Mouse (Mus musculus): ENCODE results near the gene Cfap221. TPM values are rescaled to one million over a fixed set of nuclear protein-coding genes. Genes with fewer than 3 reads are reported as not detected.
A peak's percentile ranks its signal among the peaks of the same experiment; 100 is the strongest.

Cfap221 gene
- total and polyA plus RNA-seq, 3 experiments: not detected

DNA sequence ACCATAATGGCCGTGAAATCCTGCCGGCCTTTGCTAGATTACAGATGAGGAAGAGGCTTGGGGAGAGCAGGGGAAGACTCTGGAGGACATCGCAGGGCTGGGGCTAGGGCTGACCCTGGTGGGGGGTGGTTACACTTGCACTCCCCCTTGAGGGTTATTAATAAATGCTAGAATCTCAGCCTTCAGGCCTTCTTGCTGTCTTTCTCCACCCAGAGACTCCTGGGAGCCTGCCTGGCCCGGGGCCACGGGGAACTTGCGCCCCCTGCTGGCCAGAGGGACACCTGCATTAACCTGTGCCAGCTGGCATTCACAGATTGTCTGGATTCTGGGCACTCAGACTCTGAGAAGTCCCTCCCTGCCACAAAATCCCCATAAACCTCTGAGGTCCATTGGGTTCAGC, 102.1 kb downstream of the Cfap221 start (continued):
- TF ChIP-seq BHLHE40 (IDR thresholded peaks at IDR 0.05; ENCODE audit: low read depth, low read length): no peak
- TF ChIP-seq HCFC1 (IDR thresholded peaks at IDR 0.05; ENCODE audit: low read depth, low read length): no peak
- peak; percentile 72 for TF ChIP-seq ZC3H11A (IDR thresholded peaks at IDR 0.05; ENCODE audit: low read depth, low read length)
- no peak for TF ChIP-seq MEF2A (IDR thresholded peaks at IDR 0.05; ENCODE audit: borderline replicate concordance, low read depth, low read length)
- TF ChIP-seq NRF1 (IDR thresholded peaks at IDR 0.05; ENCODE audit: low read depth, low read length): no peak
- no peak for TF ChIP-seq POLR2AphosphoS2 (IDR thresholded peaks at IDR 0.05; ENCODE audit: low read depth, low read length)
- no peak for TF ChIP-seq UBTF (IDR thresholded peaks at IDR 0.05; ENCODE audit: low read depth, low read length)
- TF ChIP-seq TCF12 (IDR thresholded peaks at IDR 0.05; ENCODE audit: low read depth, low read length): no peak
- no peak for TF ChIP-seq MAFK (IDR thresholded peaks at IDR 0.05; ENCODE audit: insufficient replicate concordance, low read length)
- TF ChIP-seq KAT2A (IDR thresholded peaks at IDR 0.05; ENCODE audit: insufficient replicate concordance, low read length): no peak

- Histone ChIP-seq H3K79me2 (replicated peaks; ENCODE audit: control insufficient read depth, extremely low read depth, insufficient read depth, poor library complexity, severe bottlenecking) (no peaks in the 10 kb centered on the region), H3K27me3 (replicated peaks) (no peaks in the 10 kb centered on the region), H3K4me1 (ENCODE audit: control insufficient read depth in 1 of 2, insufficient read depth in 2 of 2) (peaks cover 0 to 21% of the 10 kb centered on the region in 2 experiments; a peak in 2 of 4 replicates), H3K36me3 (replicated peaks in 1 of 2; ENCODE audit: control insufficient read depth in 1 of 2, insufficient read depth in 1 of 2, low read length in 1 of 2) (no peaks in the 10 kb centered on the region), H3K4me3 (replicated peaks in 1 of 3; ENCODE audit: low read depth in 2 of 3, low read length in 2 of 3, poor library complexity in 1 of 3) (no peak overlapping the region), H3K4me2 (ENCODE audit: insufficient read depth, low read depth, poor library complexity, severe bottlenecking) (no peak overlapping the region), H3K27ac (ENCODE audit: insufficient read depth, low read depth) (no peak overlapping the region), H3K9me3 (replicated peaks; ENCODE audit: low read length) (no peaks in the 10 kb centered on the region), H3K9ac (ENCODE audit: insufficient read depth, low read depth) (no peak overlapping the region)
- dilution Hi-C loops (cut with MboI; ENCODE audit: extremely low pct_ligation_motif_present, extremely low pct_unique_long_range_greater_than_20kb, low sequenced_read_pairs): no loop called here
- in situ Hi-C loops (cut with MboI; ENCODE audit: low pct_ligation_motif_present, low pct_unique_long_range_greater_than_20kb, low sequenced_read_pairs): loop anchor here (10.0 kb wide), 2 partner anchors 59 to 339 kb away; partner anchors contain the start of gene Ptpn4
- TF ChIP-seq POLR2AphosphoS2 (IDR thresholded peaks at IDR 0.05; ENCODE audit: low read depth, low read length) (no peak), NELFE (IDR thresholded peaks at IDR 0.05; ENCODE audit: low read depth, low read length) (no peak), ZMIZ1 (IDR thresholded peaks at IDR 0.05; ENCODE audit: low read depth, low read length) (no peak), POLR2A (IDR thresholded peaks at IDR 0.05; ENCODE audit: low read depth, low read length) (no peak), ZC3H11A (IDR thresholded peaks at IDR 0.05; ENCODE audit: low read depth, low read length) (no peak), MEF2A (IDR thresholded peaks at IDR 0.05; ENCODE audit: borderline replicate concordance, low read depth, low read length) (no peak), PAX5 (IDR thresholded peaks at IDR 0.05; ENCODE audit: low read length) (no peak), MYC (IDR thresholded peaks at IDR 0.05; ENCODE audit: low read depth, low read length) (no peak), JUND (conservative IDR thresholded peaks at IDR 0.05; ENCODE audit: low read depth, low read length) (no peak), RCOR1 (conservative IDR thresholded peaks at IDR 0.05; ENCODE audit: low read depth, low read length) (no peak), RAD21 (IDR thresholded peaks at IDR 0.05; ENCODE audit: low read depth, low read length) (no peak), BHLHE40 (IDR thresholded peaks at IDR 0.05; ENCODE audit: low read depth, low read length) (no peak), MAZ (IDR thresholded peaks at IDR 0.05; ENCODE audit: low read depth, low read length) (no peak), JUN (IDR thresholded peaks at IDR 0.05; ENCODE audit: insufficient read depth, low read depth, low read length) (no peak), USF1 (IDR thresholded peaks at IDR 0.05; ENCODE audit: low read depth, low read length) (no peak), EP300 (IDR thresholded peaks at IDR 0.05; ENCODE audit: low read length) (no peak), ETS1 (conservative IDR thresholded peaks at IDR 0.05; ENCODE audit: low read depth, low read length) (no peak), MXI1 (IDR thresholded peaks at IDR 0.05; ENCODE audit: low read depth, low read length) (no peak), E2F4 (IDR thresholded peaks at IDR 0.05; ENCODE audit: insufficient replicate concordance, low read depth, low read length) (no peak)
- no peak for DNase-seq (ENCODE audit: extremely low read depth)
These were observed 103.4 kb downstream of the Cfap221 start for GRCm38 (mm10) chr1:119893600-119893999.

Data from CH12.LX (cell line).